Mouse (Mus musculus) bone marrow, adult 2 months (tissue): ENCODE measurements at regions not wholly inside any gene's neighbourhood (a gene's known extent, or its start where the extent isn't known, plus 50 kb on each side); places are given as distances from the start of the nearest gene placed in this dataset.

ENCODE experiments used
- CTCF ChIP-seq: fragments of 200-500 bp; IDR thresholded peaks from 2 replicates; pipeline ENCODE4 v1.5.1; 2011; ENCODE audit warnings: low read length, control low read depth; ENCODE audit not compliant: control insufficient read depth, insufficient read depth
- POLR2A ChIP-seq: fragments of 200-500 bp; IDR thresholded peaks from 2 replicates; pipeline ENCODE4 v1.6.1; 2011; ENCODE audit warnings: low read depth, mild to moderate bottlenecking, control low read depth, low read length, borderline replicate concordance; ENCODE audit not compliant: control insufficient read depth

DNA sequence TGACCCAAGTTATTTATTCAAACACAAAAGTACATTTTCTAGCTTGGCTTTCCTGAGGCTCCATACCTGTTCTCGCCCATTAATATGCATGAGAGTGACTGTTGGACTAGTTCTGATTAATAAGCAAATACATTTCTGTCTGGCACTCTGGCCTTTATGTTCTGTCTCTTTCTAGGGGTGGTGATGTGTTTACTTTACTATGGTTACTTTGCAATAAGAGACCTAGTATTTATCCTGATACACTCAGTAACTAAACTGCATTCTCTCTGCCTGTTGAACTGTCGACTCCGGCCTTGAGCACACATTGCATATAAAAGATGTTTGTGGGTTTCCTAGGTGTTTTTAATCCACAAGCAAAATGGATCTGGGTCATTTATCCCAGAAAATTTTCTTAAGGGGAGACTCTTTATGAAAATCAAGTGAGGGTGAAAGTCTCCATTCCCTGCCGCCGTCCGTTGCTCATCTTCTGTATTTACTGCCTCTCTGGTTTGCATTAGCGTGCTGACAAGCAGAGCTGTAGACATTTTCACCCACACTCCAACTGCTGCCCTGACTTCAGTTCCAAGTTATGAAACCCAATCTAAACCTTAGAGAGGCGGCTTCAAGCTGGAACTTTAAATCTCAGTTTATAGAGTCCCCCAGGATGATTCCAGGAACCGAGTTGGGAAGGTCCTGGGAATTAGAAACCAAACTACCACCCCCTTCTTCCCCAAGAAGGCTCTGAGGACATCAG lies 530.4 kb downstream of the Tns1 start:
- TF ChIP-seq CTCF (no peak), POLR2A (no peak)
